Mouse (Mus musculus) adrenal gland, adult 18-20 months (tissue): ENCODE data around the gene Arhgef33. TPM values are rescaled to one million over a fixed set of nuclear protein-coding genes. Genes with fewer than 3 reads are reported as not detected.

Source experiments
- DNase-seq, 2 experiments: peaks; one replicate each; pipeline ENCODE4 v3.0.0; 2021 to 2022; ENCODE audit warnings: low spot score in 2 of 2
- total RNA-seq, 2 experiments: library from RNA; stranded (reverse); gene quantifications; 1 replicate in 1 of 2; 2 replicates in 1 of 2; pipeline ENCODE4 v1.2.3; 2021

The Arhgef33 gene
- total RNA-seq, 2 experiments from 2014 or later = 0.38 to 1.1 TPM

DNA sequence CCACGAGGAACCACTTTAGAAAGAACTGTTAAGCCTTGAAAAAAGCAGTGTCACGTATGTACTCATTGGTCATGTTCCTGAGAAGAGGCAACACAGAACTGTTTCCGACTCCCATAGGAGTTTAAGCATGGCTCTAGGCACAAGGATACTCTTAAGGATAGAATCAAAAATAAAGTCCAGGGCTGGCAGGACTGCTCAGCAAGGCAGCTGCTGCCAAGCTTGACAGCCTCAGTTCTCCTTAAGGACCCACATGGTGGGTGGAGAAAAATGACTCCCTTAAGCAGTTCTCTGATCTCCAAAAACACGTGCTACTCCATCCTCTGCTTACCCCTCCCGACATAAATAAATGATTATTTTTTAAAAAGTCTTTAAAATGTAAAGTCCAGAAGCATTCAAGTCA, 128.5 kb downstream of the Arhgef33 start:
- DNase-seq = no peak

DNA sequence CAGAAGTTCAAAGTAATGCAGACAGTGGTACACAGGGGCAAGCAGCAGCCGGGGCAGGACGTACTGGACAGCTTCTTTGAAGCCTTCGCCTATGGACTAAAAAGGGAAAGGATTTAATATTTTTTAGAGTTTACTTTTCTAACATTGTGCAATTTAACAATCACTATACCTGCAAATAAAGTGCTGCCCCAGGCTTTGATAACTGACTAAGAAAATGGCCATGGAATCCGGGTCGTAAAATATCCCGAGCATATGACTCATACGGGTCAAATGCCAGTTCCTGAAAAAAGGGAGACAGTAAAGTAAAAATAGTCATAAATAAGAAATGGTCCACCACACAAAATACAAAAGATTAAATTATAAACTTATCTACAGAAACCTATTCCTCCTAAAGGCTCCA, 138.2 kb downstream of the Arhgef33 start:
- no peak for DNase-seq

DNA sequence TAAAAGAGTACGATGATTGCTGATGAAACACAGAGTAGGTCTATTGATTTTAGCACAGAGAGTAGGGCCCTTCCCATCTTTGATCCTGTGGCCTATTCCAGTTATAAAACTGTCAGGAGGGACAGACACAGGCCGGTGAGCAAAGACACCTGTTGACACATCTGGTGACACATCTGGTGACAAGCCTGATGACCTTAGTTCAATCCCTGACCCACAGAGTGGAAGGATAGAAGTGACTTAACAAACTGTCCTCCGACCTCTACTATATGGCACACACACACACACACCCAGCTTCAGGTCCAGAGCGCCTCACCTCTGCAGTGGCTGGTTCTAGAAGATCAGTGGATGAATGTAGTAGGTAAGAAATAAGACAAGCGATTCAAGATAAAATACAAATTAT, 139.3 kb downstream of the Arhgef33 start:
- DNase-seq = no peak

Other genes starting within 250 kb of the Arhgef33 start
- 10 to 100 TPM; 36.3 to 48.5 TPM for gene Hnrnpll, start 245.1 kb upstream of the Arhgef33 start, total RNA-seq
- gene Galm, start 179.9 kb upstream of the Arhgef33 start, total RNA-seq = 10 to 100 TPM; 17.7 to 22.6 TPM
- gene Srsf7, start 100.1 kb upstream of the Arhgef33 start, total RNA-seq = 100 to 1,000 TPM; 124 to 133 TPM
- not detected for gene Ttc39d, start 99.9 kb upstream of the Arhgef33 start, total RNA-seq
- gene Gemin6, start 83.0 kb upstream of the Arhgef33 start, total RNA-seq = 1 to 10 TPM; 6.5 to 7.0 TPM
- 10 to 100 TPM; 16.8 to 22.0 TPM for gene Morn2, start 17.2 kb upstream of the Arhgef33 start, total RNA-seq
- gene Dhx57, start 16.9 kb upstream of the Arhgef33 start, total RNA-seq = 10 to 100 TPM in 1 of 2 experiments, 1 to 10 TPM in 1; 9.3 to 11.0 TPM
- gene Gm10190, start 66.1 kb downstream of the Arhgef33 start, total RNA-seq = not detected
- 10 to 100 TPM; 21.8 to 27.2 TPM for gene Sos1, start 173.0 kb downstream of the Arhgef33 start, total RNA-seq